Mouse (Mus musculus) thymus, adult 2 months (tissue): ENCODE data around the gene Gstm4. TPM values are rescaled to one million over a fixed set of nuclear protein-coding genes. Genes with fewer than 3 reads are reported as not detected.
"Not testable (repeated sequence)": the region's sequence is repeated elsewhere in the genome, so short reads cannot be mapped to it uniquely, and the experiment has no call there.

Experiments used
- DNase-seq: peaks from one replicate; pipeline ENCODE4 v3.0.0; 2021
- H3K27ac ChIP-seq: fragments of 200-500 bp; 2 replicates; pipeline ENCODE4 v1.5.1; 2012; ENCODE audit warnings: low read length, control low read depth; ENCODE audit not compliant: control insufficient read depth, insufficient read depth
- H3K27me3 ChIP-seq: fragments of 200-500 bp; 2 replicates; pipeline ENCODE4 v1.6.1; 2012; ENCODE audit warnings: mild to moderate bottlenecking, low read length, moderate library complexity, mixed read lengths; ENCODE audit not compliant: control insufficient read depth, insufficient read depth
- H3K36me3 ChIP-seq: fragments of 200-500 bp; 2 replicates; pipeline ENCODE4 v1.6.1; 2012; ENCODE audit warnings: mild to moderate bottlenecking, low read length, moderate library complexity; ENCODE audit not compliant: control insufficient read depth, insufficient read depth
- H3K4me1 ChIP-seq: fragments of 200-500 bp; replicated peaks from 2 replicates; pipeline ENCODE4 v1.6.1; 2012; ENCODE audit warnings: low read length; ENCODE audit not compliant: control insufficient read depth, insufficient read depth
- H3K4me3 ChIP-seq: fragments of 200-500 bp; 2 replicates; pipeline ENCODE4 v1.5.1; 2012; ENCODE audit warnings: mild to moderate bottlenecking, low read length, control low read depth, moderate library complexity; ENCODE audit not compliant: control insufficient read depth, insufficient read depth
- CTCF ChIP-seq: fragments of 200-500 bp; IDR thresholded peaks from 2 replicates; pipeline ENCODE4 v1.5.1; 2012; ENCODE audit warnings: mild to moderate bottlenecking, control low read depth, low read length, moderate library complexity, borderline replicate concordance; ENCODE audit not compliant: control insufficient read depth, poor library complexity, insufficient read depth; ENCODE audit errors: extremely low read depth
- POLR2A ChIP-seq: fragments of 200-500 bp; IDR thresholded peaks from 2 replicates; pipeline ENCODE4 v1.6.1; 2012; ENCODE audit warnings: mild to moderate bottlenecking, low read length, control low read depth, moderate library complexity; ENCODE audit not compliant: control insufficient read depth, poor library complexity, insufficient read depth; ENCODE audit errors: extremely low read depth
- WGBS: fragments of 180-500 bp; shearing (Covaris S2); methylation state at CpG from one replicate; pipeline ENCODE4 v1.1.7; 2018; 5-methylcytosine and 5-hydroxymethylcytosine counted together
- polyA plus RNA-seq: library from polyadenylated mRNA; depleted of rRNA; stranded (reverse); fragments of >200 nt; gene quantifications from 2 replicates; pipeline ENCODE4 v1.2.3, GENCODE M21; 2012; rRNA removed

Gene Gstm4
- polyA plus RNA-seq, 1 experiment: 9.7 TPM

- TF ChIP-seq POLR2A (no peak), CTCF (no peak)
- WGBS: 95% methylated on average over 3 of the region's 3 CpGs
These were observed 33.1 kb downstream of the Gstm4 start for GRCm38 (mm10) chr3:108011558-108011957.

GRCm38 (mm10) chr3:108010286-108010685 is 34.4 kb downstream of the Gstm4 start:
- Histone ChIP-seq H3K27ac (no peak overlapping the region), H3K4me1 (no peaks in the 10 kb centered on the region), H3K36me3 (no peaks in the 10 kb centered on the region), H3K27me3 (no peaks in the 10 kb centered on the region), H3K4me3 (no peak overlapping the region)
- 83% methylated on average over 2 of the region's 2 CpGs for WGBS
- no peak for TF ChIP-seq CTCF
- TF ChIP-seq POLR2A: no peak
- DNase-seq: no peak

More at GRCm38 (mm10) chr3:108011558-108011957, 33.1 kb downstream of the Gstm4 start:
- H3K27ac ChIP-seq: no peak overlapping the region
- no peaks in the 10 kb centered on the region for H3K4me1 ChIP-seq
- no peaks in the 10 kb centered on the region for H3K36me3 ChIP-seq
- no peak overlapping the region for H3K4me3 ChIP-seq
- H3K27me3 ChIP-seq: no peaks in the 10 kb centered on the region
- no peak for DNase-seq

- Histone ChIP-seq H3K4me3 (no peak overlapping the region), H3K27ac (no peak overlapping the region), H3K36me3 (no peaks in the 10 kb centered on the region), H3K4me1 (no peaks in the 10 kb centered on the region), H3K27me3 (no peaks in the 10 kb centered on the region)
- DNase-seq: no peak
- 72% methylated on average over 8 of the region's 8 CpGs for WGBS
- TF ChIP-seq CTCF (no peak), POLR2A (no peak)
These were observed 42.7 kb downstream of the Gstm4 start for GRCm38 (mm10) chr3:108002021-108002420.

GRCm38 (mm10) chr3:107999491-107999890 is 45.2 kb downstream of the Gstm4 start:
- Histone ChIP-seq H3K36me3 (no peaks in the 10 kb centered on the region), H3K27me3 (no peaks in the 10 kb centered on the region), H3K4me1 (no peaks in the 10 kb centered on the region), H3K27ac (no peak overlapping the region), H3K4me3 (no peak overlapping the region)
- TF ChIP-seq CTCF: no peak
- no peak for TF ChIP-seq POLR2A
- no peak for DNase-seq
- 98% methylated on average over 3 of the region's 3 CpGs for WGBS

DNA sequence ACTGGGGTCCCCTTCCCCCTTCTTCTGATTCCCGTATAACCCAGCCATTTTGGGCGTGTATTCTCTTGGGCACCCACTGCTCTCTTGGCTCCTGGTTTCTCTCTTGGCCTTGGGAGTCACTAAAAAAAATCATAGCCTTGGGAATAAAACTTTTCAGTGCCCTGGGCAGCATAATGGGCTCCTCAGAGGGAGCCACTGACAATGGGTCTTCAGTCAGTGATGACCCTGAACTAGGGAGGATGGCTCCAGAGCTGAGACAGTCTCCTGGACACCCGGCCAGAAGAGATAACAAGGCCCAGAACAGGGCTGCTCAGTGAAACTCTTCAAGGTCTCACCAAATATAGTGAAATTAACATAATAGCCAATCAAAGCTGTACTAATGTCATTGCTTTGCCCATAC is 46.1 kb downstream of the Gstm4 start:
- Histone ChIP-seq H3K4me1 (no peaks in the 10 kb centered on the region), H3K4me3 (no peak overlapping the region), H3K36me3 (no peaks in the 10 kb centered on the region), H3K27ac (no peak overlapping the region), H3K27me3 (no peaks in the 10 kb centered on the region)
- no peak for DNase-seq
- WGBS: 96% methylated on average over 3 of the region's 3 CpGs
- TF ChIP-seq CTCF: no peak
- TF ChIP-seq POLR2A: no peak

DNA sequence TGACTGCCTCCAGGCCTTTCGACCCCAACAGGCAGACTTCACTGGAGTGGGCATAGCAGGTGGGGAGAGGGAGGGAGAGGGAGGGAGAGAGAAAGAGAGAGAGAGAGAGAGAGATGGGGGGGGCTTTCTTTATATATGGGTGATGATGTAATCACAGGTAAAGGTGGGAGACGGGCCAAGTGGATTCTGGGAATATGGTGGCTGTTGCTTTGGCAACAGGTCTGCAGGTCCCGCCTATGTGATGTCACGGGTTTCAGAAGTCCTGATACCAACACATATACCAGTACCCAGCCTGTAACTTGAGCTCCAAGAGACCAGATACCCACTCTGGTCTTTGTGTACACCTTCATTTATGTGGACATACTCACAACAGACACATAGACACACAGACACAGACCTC is 48.1 kb downstream of the Gstm4 start:
- no peaks in the 10 kb centered on the region for H3K4me1 ChIP-seq
- no peak overlapping the region for H3K4me3 ChIP-seq
- TF ChIP-seq CTCF: no peak
- no peak for TF ChIP-seq POLR2A
- WGBS: 93% methylated on average over 4 of the region's 4 CpGs
- H3K27ac ChIP-seq: no peak overlapping the region
- H3K36me3 ChIP-seq: no peaks in the 10 kb centered on the region
- H3K27me3 ChIP-seq: no peaks in the 10 kb centered on the region
- no peak for DNase-seq

DNA sequence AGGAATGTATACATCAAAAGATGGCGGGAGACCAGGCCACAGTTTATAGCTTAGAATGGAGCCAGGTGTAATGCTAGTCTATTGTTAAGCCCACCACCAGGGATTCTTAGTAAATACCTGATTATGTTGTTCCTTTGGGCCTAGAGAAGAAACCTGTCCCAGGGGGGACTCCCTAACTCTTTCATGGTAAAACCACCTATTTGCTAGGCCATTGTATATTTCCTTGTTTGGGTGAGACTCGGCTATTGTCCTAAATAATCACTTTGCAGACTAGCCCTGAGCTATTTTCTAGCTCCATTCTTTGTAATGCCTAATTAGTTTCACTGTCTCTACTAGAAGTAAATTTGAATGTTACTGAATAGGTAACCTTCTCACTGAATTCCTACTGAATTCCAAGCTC is 48.7 kb downstream of the Gstm4 start:
- H3K4me1 ChIP-seq, H3K4me3 ChIP-seq, H3K27me3 ChIP-seq, H3K27ac ChIP-seq, DNase-seq, H3K36me3 ChIP-seq: not testable (repeated sequence)
- WGBS: 97% methylated on average over 2 of the region's 2 CpGs

Other genes with a start within 250 kb of the Gstm4 start
- gene Eps8l3, start 167.7 kb downstream of the Gstm4 start, polyA plus RNA-seq: 0.32 and 0.34 TPM in 2 replicates
- 2.7 and 6.2 TPM in 2 replicates for gene Gstm5, start 149.1 kb downstream of the Gstm4 start, polyA plus RNA-seq
- 2.1 and 5.3 TPM in 2 replicates for gene Gstm7, start 113.1 kb downstream of the Gstm4 start, polyA plus RNA-seq
- 1.1 and 1.3 TPM in 2 replicates for gene Gstm6, start 101.1 kb downstream of the Gstm4 start, polyA plus RNA-seq
- gene Gstm3, start 75.6 kb downstream of the Gstm4 start, polyA plus RNA-seq: 1.2 and 1.3 TPM in 2 replicates
- 15.4 and 28.1 TPM in 2 replicates for gene Gstm2, start 58.4 kb downstream of the Gstm4 start, polyA plus RNA-seq
- 93.0 and 124 TPM in 2 replicates for gene Gstm1, start 26.9 kb downstream of the Gstm4 start, polyA plus RNA-seq
- gene Ampd2, start 41.8 kb upstream of the Gstm4 start, polyA plus RNA-seq: 159 and 177 TPM in 2 replicates
- gene Gnat2, start 47.9 kb upstream of the Gstm4 start, polyA plus RNA-seq: 0.27 and 0.32 TPM in 2 replicates
- gene Gnai3, start 101.3 kb upstream of the Gstm4 start, polyA plus RNA-seq: 34.3 and 35.7 TPM in 2 replicates
- gene Gpr61, start 110.0 kb upstream of the Gstm4 start, polyA plus RNA-seq: not detected in 2 replicates
- 10.8 and 11.2 TPM in 2 replicates for gene Amigo1, start 141.4 kb upstream of the Gstm4 start, polyA plus RNA-seq
- gene Cyb561d1, start 156.3 kb upstream of the Gstm4 start, polyA plus RNA-seq: 21.9 and 23.0 TPM in 2 replicates
- gene Atxn7l2, start 166.0 kb upstream of the Gstm4 start, polyA plus RNA-seq: 38.0 and 38.8 TPM in 2 replicates
- 0.40 and 0.62 TPM in 2 replicates for gene Sypl2, start 181.8 kb upstream of the Gstm4 start, polyA plus RNA-seq
- 57.5 and 71.3 TPM in 2 replicates for gene Psma5, start 212.0 kb upstream of the Gstm4 start, polyA plus RNA-seq
- 16.0 and 16.5 TPM in 2 replicates for gene Sort1, start 239.2 kb upstream of the Gstm4 start, polyA plus RNA-seq